Mouse (Mus musculus) heart, embryonic 15.5 days (tissue): ENCODE measurements around the gene Bpifb5. TPM values are rescaled to one million over a fixed set of nuclear protein-coding genes. Genes with fewer than 3 reads are reported as not detected.
"Not testable (repeated sequence)": the region's sequence is repeated elsewhere in the genome, so short reads cannot be mapped to it uniquely, and the experiment has no call there.

ENCODE experiments used
- ATAC-seq: fragments of 200-750 bp; cut with Nextera tagmentation; replicated peaks from 2 replicates; pipeline ENCODE4 v1.8.0; 2017; ENCODE audit warnings: low read depth, moderate TSS enrichment; ENCODE audit not compliant: insufficient number of reproducible peaks, insufficient read depth, low FRiP score
- H3K27ac ChIP-seq: fragments of 300-500 bp; sonication (generic); 2 replicates; pipeline ENCODE4 v1.5.1; 2015; ENCODE audit warnings: mild to moderate bottlenecking, inconsistent platforms
- H3K27me3 ChIP-seq: fragments of 300-500 bp; sonication (generic); 2 replicates; pipeline ENCODE4 v1.6.1; 2015; ENCODE audit warnings: inconsistent platforms
- H3K36me3 ChIP-seq: fragments of 300-500 bp; sonication (generic); 2 replicates; pipeline ENCODE4 v1.6.1; 2015; ENCODE audit warnings: mild to moderate bottlenecking, inconsistent platforms
- H3K4me1 ChIP-seq: fragments of 300-500 bp; sonication (generic); replicated peaks from 2 replicates; pipeline ENCODE4 v1.6.1; 2015; ENCODE audit warnings: inconsistent platforms
- H3K4me2 ChIP-seq: fragments of 300-500 bp; sonication (generic); 2 replicates; pipeline ENCODE4 v1.6.1; 2015; ENCODE audit warnings: inconsistent platforms, mild to moderate bottlenecking, moderate library complexity
- H3K4me3 ChIP-seq: fragments of 300-500 bp; sonication (generic); 2 replicates; pipeline ENCODE4 v1.5.1; 2015; ENCODE audit warnings: mild to moderate bottlenecking, inconsistent platforms
- H3K9ac ChIP-seq: fragments of 300-500 bp; sonication (generic); 2 replicates; pipeline ENCODE4 v1.6.1; 2015; ENCODE audit warnings: mild to moderate bottlenecking, inconsistent platforms
- H3K9me3 ChIP-seq: fragments of 300-500 bp; sonication (generic); replicated peaks from 2 replicates; pipeline ENCODE4 v1.6.1; 2016; ENCODE audit warnings: inconsistent platforms
- WGBS: fragments of 180-500 bp; shearing (Covaris S2); methylation state at CpG from one replicate; pipeline ENCODE4 v1.1.7; 2015; ENCODE audit warnings: mixed read lengths; 5-methylcytosine and 5-hydroxymethylcytosine counted together
- polyA plus RNA-seq: library from polyadenylated mRNA; unstranded; fragments of >200 nt; fragmentation: Nextera tagmentation; extraction: Ambion mirVana; gene quantifications from 2 replicates; pipeline ENCODE4 v1.2.1, GENCODE M21; 2015

Bpifb5 gene
- polyA plus RNA-seq, 1 experiment from 2014 or later: 0.16 TPM

DNA sequence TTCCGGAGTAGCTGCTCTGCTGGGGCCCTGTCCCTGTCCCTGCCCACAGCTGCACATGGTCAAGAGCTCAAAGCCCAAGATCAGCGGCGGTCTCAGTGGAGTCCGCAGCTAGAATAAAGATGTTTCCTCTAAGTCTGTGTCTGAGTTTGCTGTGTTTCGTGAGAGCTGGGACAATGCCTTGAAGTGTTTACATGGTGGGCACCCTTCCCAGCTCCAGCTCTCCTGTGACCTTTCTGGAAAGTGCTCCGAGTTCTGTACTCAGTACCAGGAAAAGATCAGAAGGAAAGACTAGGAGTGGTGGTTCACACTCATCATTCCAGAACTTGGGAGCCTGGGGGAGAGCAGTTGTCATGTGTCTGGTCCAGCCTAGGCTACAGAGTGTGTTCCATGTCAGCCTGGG lies 17.2 kb downstream of the Bpifb5 start:
- no peaks in the 10 kb centered on the region for H3K27me3 ChIP-seq
- H3K27ac ChIP-seq: no peak overlapping the region
- 80% methylated on average over 6 of the region's 6 CpGs for WGBS
- no peaks in the 10 kb centered on the region for H3K36me3 ChIP-seq
- H3K4me2 ChIP-seq: no peak overlapping the region
- no peak overlapping the region for H3K9ac ChIP-seq
- no peaks in the 10 kb centered on the region for H3K4me1 ChIP-seq
- H3K9me3 ChIP-seq: no peaks in the 10 kb centered on the region
- ATAC-seq: no peak
- H3K4me3 ChIP-seq: no peak overlapping the region

- not testable (repeated sequence) for H3K4me2 ChIP-seq, ATAC-seq, H3K9ac ChIP-seq, H3K4me1 ChIP-seq, H3K27ac ChIP-seq, H3K9me3 ChIP-seq, H3K4me3 ChIP-seq, H3K27me3 ChIP-seq, H3K36me3 ChIP-seq
- WGBS: 89% methylated on average over 11 of the region's 12 CpGs
These were observed 19.2 kb downstream of the Bpifb5 start for GRCm38 (mm10) chr2:154242726-154243125.

GRCm38 (mm10) chr2:154243356-154244036 lies 20.0 kb downstream of the Bpifb5 start:
- H3K27ac ChIP-seq: no peak overlapping the region
- 85% methylated on average over 10 of the region's 10 CpGs for WGBS
- H3K9me3 ChIP-seq: no peaks in the 10 kb centered on the region
- no peaks in the 10 kb centered on the region for H3K4me1 ChIP-seq
- H3K4me3 ChIP-seq: no peak overlapping the region
- H3K36me3 ChIP-seq: no peaks in the 10 kb centered on the region
- no peak overlapping the region for H3K9ac ChIP-seq
- no peak overlapping the region for H3K4me2 ChIP-seq
- no peaks in the 10 kb centered on the region for H3K27me3 ChIP-seq
- ATAC-seq: no peak

DNA sequence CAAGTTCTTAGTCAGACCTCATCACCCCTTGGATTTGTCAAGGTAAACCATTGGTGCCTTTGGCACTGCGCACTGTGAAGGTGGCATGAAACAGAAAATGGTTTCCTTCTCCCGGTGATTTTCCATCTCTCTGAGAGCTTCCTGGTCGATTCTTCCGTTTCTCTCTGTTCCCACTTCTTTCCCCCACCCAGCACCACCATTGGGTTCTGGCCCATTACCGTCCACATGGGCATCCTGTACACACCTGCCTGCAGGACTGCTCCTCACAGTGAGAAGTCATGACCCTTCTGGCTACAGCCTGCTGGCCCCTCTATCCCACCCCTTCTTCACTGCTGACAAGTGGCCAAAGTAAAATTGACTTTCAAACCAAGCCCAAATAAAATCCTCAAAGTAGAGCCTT lies 21.8 kb downstream of the Bpifb5 start:
- no peaks in the 10 kb centered on the region for H3K9me3 ChIP-seq
- H3K27me3 ChIP-seq: no peaks in the 10 kb centered on the region
- no peaks in the 10 kb centered on the region for H3K4me1 ChIP-seq
- no peak overlapping the region for H3K4me2 ChIP-seq
- no peak overlapping the region for H3K27ac ChIP-seq
- no peak overlapping the region for H3K9ac ChIP-seq
- ATAC-seq: no peak
- WGBS: 90% methylated on average over 5 of the region's 5 CpGs
- no peaks in the 10 kb centered on the region for H3K36me3 ChIP-seq
- no peak overlapping the region for H3K4me3 ChIP-seq

GRCm38 (mm10) chr2:154255254-154255653 lies 31.7 kb downstream of the Bpifb5 start:
- H3K36me3 ChIP-seq, ATAC-seq: not testable (repeated sequence)

DNA sequence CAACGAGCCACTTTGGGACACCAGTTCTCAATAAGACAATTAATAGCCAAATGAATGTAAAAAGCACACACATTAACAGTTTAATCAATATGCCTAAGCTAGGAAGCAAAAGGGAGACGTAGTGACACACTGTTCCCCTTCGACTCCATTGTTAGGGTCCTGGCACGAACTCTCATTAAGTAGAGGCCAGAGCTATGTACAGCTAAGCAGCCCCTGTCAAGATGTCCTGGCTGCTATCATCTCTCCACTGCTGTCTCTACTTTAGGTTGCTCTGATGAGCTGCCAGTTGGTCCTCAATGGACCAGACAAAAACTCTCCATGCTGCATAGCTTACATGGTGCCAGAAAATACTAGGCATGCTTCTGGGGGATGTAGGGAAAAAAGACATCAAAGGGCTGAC lies 32.2 kb downstream of the Bpifb5 start:
- WGBS: 76% methylated on average over 4 of the region's 4 CpGs
- Histone ChIP-seq H3K27me3 (no peaks in the 10 kb centered on the region), H3K9me3 (no peaks in the 10 kb centered on the region), H3K36me3 (no peaks in the 10 kb centered on the region), H3K27ac (no peak overlapping the region), H3K9ac (no peak overlapping the region), H3K4me3 (no peak overlapping the region), H3K4me1 (no peaks in the 10 kb centered on the region), H3K4me2 (no peak overlapping the region)
- ATAC-seq: no peak

More at GRCm38 (mm10) chr2:154255254-154255653, 31.7 kb downstream of the Bpifb5 start:
- H3K9ac ChIP-seq, H3K27ac ChIP-seq, H3K4me3 ChIP-seq, H3K9me3 ChIP-seq, H3K4me1 ChIP-seq, H3K4me2 ChIP-seq, H3K27me3 ChIP-seq: not testable (repeated sequence)
- 83% methylated on average over 2 of the region's 4 CpGs for WGBS

GRCm38 (mm10) chr2:154257554-154257953 lies 34.0 kb downstream of the Bpifb5 start, which contains the start of gene Bpifb9a:
Gene Bpifb9a, plus strand, starts transcription at chr2:154257854.
- H3K4me3 ChIP-seq, H3K36me3 ChIP-seq, H3K27me3 ChIP-seq, H3K4me1 ChIP-seq, H3K9ac ChIP-seq, ATAC-seq, H3K9me3 ChIP-seq, H3K27ac ChIP-seq, H3K4me2 ChIP-seq: not testable (repeated sequence)
- 83% methylated on average over 5 of the region's 5 CpGs for WGBS

GRCm38 (mm10) chr2:154264397-154264796 lies 40.9 kb downstream of the Bpifb5 start:
- WGBS: 64% methylated on average over 3 of the region's 3 CpGs
- not testable (repeated sequence) for H3K9me3 ChIP-seq, H3K36me3 ChIP-seq, H3K27ac ChIP-seq, H3K4me2 ChIP-seq, H3K9ac ChIP-seq, H3K27me3 ChIP-seq, ATAC-seq, H3K4me3 ChIP-seq, H3K4me1 ChIP-seq

Other genes with a start within 250 kb of the Bpifb5 start
- gene Bpifa6, start 248.8 kb upstream of the Bpifb5 start, polyA plus RNA-seq: not detected in 2 replicates
- gene Bpifa2, start 215.5 kb upstream of the Bpifb5 start, polyA plus RNA-seq: not detected in 2 replicates
- gene Bpifa3, start 93.4 kb upstream of the Bpifb5 start, polyA plus RNA-seq: not detected in 2 replicates
- gene Bpifa1, start 80.9 kb upstream of the Bpifb5 start, polyA plus RNA-seq: 0.92 and 21.4 TPM in 2 replicates
- gene Bpifa5, start 61.1 kb upstream of the Bpifb5 start, polyA plus RNA-seq: not detected in 2 replicates
- gene Bpifb1, start 32.9 kb upstream of the Bpifb5 start, polyA plus RNA-seq: 0.22 and 0.31 TPM in 2 replicates
- gene Bpifb9a, start 34.1 kb downstream of the Bpifb5 start, polyA plus RNA-seq: not detected in 2 replicates
- not detected in 2 replicates for gene Bpifb9b, start 83.5 kb downstream of the Bpifb5 start, polyA plus RNA-seq
- 13.6 and 14.8 TPM in 2 replicates for gene Cdk5rap1, start 149.3 kb downstream of the Bpifb5 start, polyA plus RNA-seq
- gene Snta1, start 184.4 kb downstream of the Bpifb5 start, polyA plus RNA-seq: 53.2 and 54.3 TPM in 2 replicates
- gene Cbfa2t2, start 212.7 kb downstream of the Bpifb5 start, polyA plus RNA-seq: 25.9 and 31.0 TPM in 2 replicates